In the genomic region with DNA sequence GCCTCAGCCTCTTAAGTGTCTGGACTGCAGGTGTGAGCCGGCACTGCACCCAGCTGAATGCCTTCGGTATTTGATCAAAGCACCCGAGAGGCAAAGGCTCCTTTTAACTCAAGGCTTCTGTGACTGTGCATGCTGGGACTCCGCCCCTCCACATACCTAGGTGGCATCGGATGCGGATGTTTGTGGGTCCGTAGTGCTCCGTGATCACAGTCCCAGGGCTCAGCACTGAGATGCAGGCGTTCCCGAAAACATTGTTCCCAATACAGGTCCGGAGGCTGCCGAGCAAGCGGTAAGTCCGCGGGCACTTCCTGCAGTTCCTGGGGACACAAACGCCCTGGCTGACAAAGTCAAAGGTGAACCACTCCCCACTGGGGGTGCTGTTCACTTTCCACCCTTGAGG, we compare ENCODE assay signal across 32 mouse cellular contexts. TPM values are rescaled to one million over a fixed set of nuclear protein-coding genes. Genes with fewer than 3 reads are reported as not detected.
DNase-seq lines count a peak whose midpoint lies in the region; ATAC-seq and TF ChIP-seq lines count a peak whose summit lies in the region.
"Had no signal": no experiment of that assay in that cellular context is flagged by ENCODE, and none has a peak within 500 bp of the region (broad histone marks: within the 10 kb centered on the region; RNA-seq: fewer than 3 reads in every experiment).

No protein-coding gene starts in this region.

- H3K4me3 ChIP-seq in layer of hippocampus, adult 2 months = peak overlapping the region; percentile 53
- H3K4me3 ChIP-seq: embryonic facial prominence, embryonic 13.5 days; erythroblast, embryonic 14.5 days; heart, embryonic 13.5 days; limb, embryonic 15.5 days had no signal

- peak overlapping the region; percentile 98; the same call in 1 of the 2 replicates for H3K27ac ChIP-seq in layer of hippocampus, adult 2 months
- H3K27ac ChIP-seq: embryonic facial prominence, embryonic 13.5 days; heart, embryonic 13.5 days; hindbrain, postnatal 0 days; limb, embryonic 15.5 days; liver, embryonic 14.5 days had no signal

- no peak for ATAC-seq in cerebellum, adult (ENCODE audit: insufficient number of reproducible peaks, low FRiP score, low TSS enrichment)
- ATAC-seq: forebrain, embryonic 14.5 days; hindbrain, postnatal 0 days; intestine, embryonic 16.5 days had no signal

- TF ChIP-seq CTCF in layer of hippocampus, adult 2 months (conservative IDR thresholded peaks at IDR 0.05) = peak; percentile 13

- peak; percentile 35 for DNase-seq in cerebellum, adult 9-10 months
- DNase-seq in layer of hippocampus, adult 2 months (ENCODE audit: low spot score in 2 of 2) = no peak
- no peak for DNase-seq in layer of hippocampus, postnatal 25 days (ENCODE audit: extremely low spot score in 1 of 2, low spot score in 1 of 2)
- peak; percentile 23 for DNase-seq in thymus, postnatal 0 days (ENCODE audit: low spot score)
- no peak for DNase-seq in thymus, postnatal 14 days
- peak; percentile 27 for DNase-seq in naive thymus-derived CD4-positive, alpha-beta T cell, adult 2 months (ENCODE audit: low read depth)
- DNase-seq in adrenal gland, adult 2 months = no peak
- DNase-seq: cerebellum, postnatal 36 days; embryo, embryonic 11 days; gastrocnemius, postnatal 14 days; heart, adult 18-20 months; heart, postnatal 14 days; kidney, postnatal 25 days; left cerebral cortex, postnatal 4 days; lung, embryonic 14.5 days; thymus, postnatal 36 days had no signal

RNA-seq across cellular contexts. Expression of gene Asphd2, which starts 3.7 kb away (rescaled TPM):
- 100 to 1,000 TPM; 223 to 224 TPM for total RNA-seq in layer of hippocampus, adult 2 months (2021)
- 100 to 1,000 TPM; 211 to 216 TPM for total RNA-seq in layer of hippocampus, postnatal 25 days (2021)
- polyA plus RNA-seq in thymus, postnatal 0 days (2015; fragmentation: Nextera tagmentation; extraction: Ambion mirVana) = 0.23 and 0.63 TPM in 2 replicates
- 1 to 10 TPM; 2.1 to 6.5 TPM for total RNA-seq in adrenal gland, adult 2 months (2021)
- 2.1 and 5.1 TPM in 2 replicates for polyA plus RNA-seq in adrenal gland, adult 2 months (2012; rRNA removed)
- total RNA-seq: megakaryocyte, adult 5-6 weeks; monocyte, adult 5-6 weeks had no signal
- polyA plus RNA-seq: erythroblast, embryonic 14.5 days; G1E had no signal

RNA-seq across cellular contexts. Expression of gene Gm6583, which starts 35.2 kb away (rescaled TPM):
- not detected for total RNA-seq in layer of hippocampus, adult 2 months (2021)
- not detected for total RNA-seq in layer of hippocampus, postnatal 25 days (2021)
- 0.05 and 0.13 TPM in 2 replicates for polyA plus RNA-seq in thymus, postnatal 0 days (2015; fragmentation: Nextera tagmentation; extraction: Ambion mirVana)
- under 1 TPM in 1 of 2 experiments, not detected in 1; 0.14 TPM for total RNA-seq in adrenal gland, adult 2 months (2021)
- not detected in 2 replicates for polyA plus RNA-seq in adrenal gland, adult 2 months (2012; rRNA removed)
- total RNA-seq: G1E; gastrocnemius, postnatal 14 days; heart, adult 18-20 months; hindbrain, postnatal 0 days; left cerebral cortex, adult 18-20 months; left cerebral cortex, postnatal 4 days; monocyte, adult 5-6 weeks had no signal
- polyA plus RNA-seq: G1E had no signal

RNA-seq across cellular contexts. Expression of gene Hps4, which starts 48.1 kb away (rescaled TPM):
- total RNA-seq in layer of hippocampus, adult 2 months (2021) = 10 to 100 TPM; 30.3 to 37.5 TPM
- total RNA-seq in layer of hippocampus, postnatal 25 days (2021) = 10 to 100 TPM; 30.3 to 40.8 TPM
- polyA plus RNA-seq in thymus, postnatal 0 days (2015; fragmentation: Nextera tagmentation; extraction: Ambion mirVana) = 19.9 and 23.7 TPM in 2 replicates
- total RNA-seq in adrenal gland, adult 2 months (2021) = 10 to 100 TPM; 19.9 to 61.1 TPM
- polyA plus RNA-seq in adrenal gland, adult 2 months (2012; rRNA removed) = 62.7 and 64.6 TPM in 2 replicates

RNA-seq across cellular contexts. Expression of gene Srrd, which starts 48.2 kb away (rescaled TPM):
- 10 to 100 TPM; 21.4 to 30.4 TPM for total RNA-seq in layer of hippocampus, adult 2 months (2021)
- 10 to 100 TPM; 22.6 to 25.9 TPM for total RNA-seq in layer of hippocampus, postnatal 25 days (2021)
- polyA plus RNA-seq in thymus, postnatal 0 days (2015; fragmentation: Nextera tagmentation; extraction: Ambion mirVana) = 28.0 and 30.2 TPM in 2 replicates
- total RNA-seq in adrenal gland, adult 2 months (2021) = 10 to 100 TPM; 20.1 to 68.5 TPM
- 43.2 and 47.4 TPM in 2 replicates for polyA plus RNA-seq in adrenal gland, adult 2 months (2012; rRNA removed)

RNA-seq across cellular contexts. Expression of gene Gm6588, which starts 58.2 kb away (rescaled TPM):
- total RNA-seq in layer of hippocampus, adult 2 months (2021) = not detected
- not detected for total RNA-seq in layer of hippocampus, postnatal 25 days (2021)
- polyA plus RNA-seq in thymus, postnatal 0 days (2015; fragmentation: Nextera tagmentation; extraction: Ambion mirVana) = not detected in 2 replicates
- not detected for total RNA-seq in adrenal gland, adult 2 months (2021)
- polyA plus RNA-seq in adrenal gland, adult 2 months (2012; rRNA removed) = not detected in 2 replicates
- total RNA-seq: adrenal gland, postnatal 4 days; gastrocnemius, postnatal 14 days; heart, adult 18-20 months; heart, postnatal 14 days; hindbrain, postnatal 0 days; left cerebral cortex, adult 18-20 months; left cerebral cortex, postnatal 4 days; megakaryocyte, adult 5-6 weeks; monocyte, adult 5-6 weeks had no signal
- polyA plus RNA-seq: erythroblast, embryonic 14.5 days; G1E; heart, embryonic 13.5 days; intestine, embryonic 16.5 days; kidney, embryonic 14.5 days; liver, embryonic 14.5 days; lung, embryonic 14.5 days; stomach, embryonic 14.5 days had no signal

Comparison
In these comparisons a context has a peak if more than half of its experiments do, and no peak if none do; other contexts are left out.
1. DNase-seq: peak in cerebellum, adult 9-10 months (single experiment), thymus, postnatal 0 days (single experiment) and naive thymus-derived CD4-positive, alpha-beta T cell, adult 2 months (single experiment); none in layer of hippocampus, adult 2 months (0 of 2), layer of hippocampus, postnatal 25 days (0 of 2), thymus, postnatal 14 days (single experiment) and adrenal gland, adult 2 months (single experiment).
2. RNA of gene Asphd2, which starts 3.7 kb away (total RNA-seq): 223 to 224 TPM in layer of hippocampus, adult 2 months and 211 to 216 TPM in layer of hippocampus, postnatal 25 days; 2.1 to 6.5 TPM in adrenal gland, adult 2 months; every median in the first group is over 10 times any median in the second.